Mouse (Mus musculus): ENCODE results near the gene Dlat. TPM values are rescaled to one million over a fixed set of nuclear protein-coding genes. Genes with fewer than 3 reads are reported as not detected.
"Not testable (repeated sequence)": the region's sequence is repeated elsewhere in the genome, so short reads cannot be mapped to it uniquely, and the experiment has no call there.

The Dlat gene
- polyA plus RNA-seq, 1 experiment from 2014 or later: 58.6 TPM

DNA sequence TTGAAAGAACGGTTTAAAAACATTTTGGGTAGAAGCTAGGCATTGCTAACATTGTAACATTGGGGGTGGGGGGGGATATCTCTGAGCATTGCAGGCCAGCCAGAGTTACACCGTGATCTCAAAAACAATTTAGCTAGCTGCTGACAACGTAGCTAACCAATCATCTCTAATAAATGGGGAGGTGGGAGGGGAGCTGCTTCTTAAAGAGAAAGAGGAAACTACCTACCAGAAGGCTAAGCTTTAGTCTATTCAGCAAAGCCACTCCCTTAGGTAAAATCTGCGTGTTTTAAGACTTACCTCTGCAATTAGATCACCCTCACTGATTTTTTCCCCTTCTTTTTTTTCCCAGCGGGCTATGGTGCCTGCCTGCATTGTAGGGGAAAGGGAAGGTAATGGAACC lies 1.2 kb downstream of the Dlat start:
- H3K36me3 ChIP-seq: peaks cover 34% of the 10 kb centered on the region
- 21% methylated on average over 5 of the region's 5 CpGs for whole genome bisulfite sequencing
- H3K4me1 ChIP-seq: peaks cover 25% of the 10 kb centered on the region
- peak overlapping the region; percentile 94 for H3K4me3 ChIP-seq (replicated peaks)
- peak overlapping the region; percentile 96 for H3K9ac ChIP-seq (replicated peaks)
- no peak for ATAC-seq (ENCODE audit: low FRiP score)
- peak overlapping the region; percentile 76 for H3K4me2 ChIP-seq
- H3K27ac ChIP-seq (replicated peaks): peak overlapping the region; percentile 89
- no peaks in the 10 kb centered on the region for H3K9me3 ChIP-seq (replicated peaks)
- no peaks in the 10 kb centered on the region for H3K27me3 ChIP-seq (replicated peaks)

GRCm38 (mm10) chr9:50650503-50650902 lies 9.1 kb downstream of the Dlat start:
- no peak overlapping the region for H3K27ac ChIP-seq (replicated peaks)
- H3K9me3 ChIP-seq (replicated peaks): no peaks in the 10 kb centered on the region
- 95% methylated on average over 10 of the region's 10 CpGs for WGBS
- H3K27me3 ChIP-seq (replicated peaks): no peaks in the 10 kb centered on the region
- no peak overlapping the region for H3K4me3 ChIP-seq (replicated peaks)
- no peak overlapping the region for H3K4me2 ChIP-seq
- no peaks in the 10 kb centered on the region for H3K4me1 ChIP-seq
- peaks cover 89% of the 10 kb centered on the region for H3K36me3 ChIP-seq
- H3K9ac ChIP-seq (replicated peaks): no peak overlapping the region
- no peak for ATAC-seq (ENCODE audit: low FRiP score)

GRCm38 (mm10) chr9:50646826-50647370 lies 12.7 kb downstream of the Dlat start:
- H3K36me3 ChIP-seq: peaks cover 89% of the 10 kb centered on the region
- H3K4me2 ChIP-seq: no peak overlapping the region
- no peak overlapping the region for H3K4me3 ChIP-seq (replicated peaks)
- no peak for ATAC-seq (ENCODE audit: low FRiP score)
- WGBS: 81% methylated on average over 10 of the region's 10 CpGs
- H3K4me1 ChIP-seq: no peaks in the 10 kb centered on the region
- H3K9ac ChIP-seq (replicated peaks): no peak overlapping the region
- H3K27ac ChIP-seq (replicated peaks): no peak overlapping the region
- H3K27me3 ChIP-seq (replicated peaks): no peaks in the 10 kb centered on the region
- H3K9me3 ChIP-seq (replicated peaks): no peaks in the 10 kb centered on the region

- 96% methylated on average over 11 of the region's 11 CpGs for WGBS
- ATAC-seq (ENCODE audit: low FRiP score): no peak
- Histone ChIP-seq H3K4me3 (replicated peaks) (no peak overlapping the region), H3K9me3 (replicated peaks) (no peaks in the 10 kb centered on the region), H3K4me2 (no peak overlapping the region), H3K9ac (replicated peaks) (no peak overlapping the region), H3K27me3 (replicated peaks) (no peaks in the 10 kb centered on the region), H3K36me3 (peaks cover 53% of the 10 kb centered on the region), H3K4me1 (no peaks in the 10 kb centered on the region), H3K27ac (replicated peaks) (no peak overlapping the region)
These were observed 25.3 kb downstream of the Dlat start for GRCm38 (mm10) chr9:50634270-50634669.

GRCm38 (mm10) chr9:50633059-50633458 lies 26.5 kb downstream of the Dlat start:
- no peak overlapping the region for H3K4me2 ChIP-seq
- 60% methylated on average over 2 of the region's 2 CpGs for WGBS
- no peaks in the 10 kb centered on the region for H3K27me3 ChIP-seq (replicated peaks)
- no peak overlapping the region for H3K27ac ChIP-seq (replicated peaks)
- no peaks in the 10 kb centered on the region for H3K4me1 ChIP-seq
- ATAC-seq (ENCODE audit: low FRiP score): no peak
- H3K9ac ChIP-seq (replicated peaks): no peak overlapping the region
- H3K36me3 ChIP-seq: peaks cover 43% of the 10 kb centered on the region
- H3K9me3 ChIP-seq (replicated peaks): no peaks in the 10 kb centered on the region
- H3K4me3 ChIP-seq (replicated peaks): no peak overlapping the region

GRCm38 (mm10) chr9:50632016-50632688 lies 27.4 kb downstream of the Dlat start:
- H3K4me2 ChIP-seq: no peak overlapping the region
- no peak for ATAC-seq (ENCODE audit: low FRiP score)
- WGBS: 87% methylated on average over 6 of the region's 6 CpGs

GRCm38 (mm10) chr9:50630903-50631302 lies 28.7 kb downstream of the Dlat start:
- H3K9ac ChIP-seq (replicated peaks); H3K27me3 ChIP-seq (replicated peaks); H3K4me2 ChIP-seq; H3K4me1 ChIP-seq; ATAC-seq (ENCODE audit: low FRiP score); H3K9me3 ChIP-seq (replicated peaks); H3K27ac ChIP-seq (replicated peaks); H3K4me3 ChIP-seq (replicated peaks): not testable (repeated sequence)
- H3K36me3 ChIP-seq: peaks cover 26% of the 10 kb centered on the region
- 90% methylated on average over 6 of the region's 8 CpGs for WGBS

More at GRCm38 (mm10) chr9:50632016-50632688, 27.4 kb downstream of the Dlat start:
- Histone ChIP-seq H3K27ac (replicated peaks) (no peak overlapping the region), H3K9ac (replicated peaks) (no peak overlapping the region), H3K27me3 (replicated peaks) (no peaks in the 10 kb centered on the region), H3K9me3 (replicated peaks) (no peaks in the 10 kb centered on the region), H3K4me1 (no peaks in the 10 kb centered on the region), H3K4me3 (replicated peaks) (no peak overlapping the region), H3K36me3 (peaks cover 35% of the 10 kb centered on the region)

- Histone ChIP-seq H3K9ac (replicated peaks) (no peak overlapping the region), H3K4me3 (replicated peaks) (peak overlapping the region; percentile 100), H3K4me2 (peak overlapping the region; percentile 84), H3K36me3 (peaks cover 25% of the 10 kb centered on the region), H3K27me3 (replicated peaks) (no peaks in the 10 kb centered on the region), H3K27ac (replicated peaks) (no peak overlapping the region), H3K9me3 (replicated peaks) (no peaks in the 10 kb centered on the region), H3K4me1 (peaks cover 27% of the 10 kb centered on the region)
- WGBS: 64% methylated on average over 9 of the region's 9 CpGs
- no peak for ATAC-seq (ENCODE audit: low FRiP score)
These were observed 41.7 kb downstream of the Dlat start for GRCm38 (mm10) chr9:50617794-50618330.

DNA sequence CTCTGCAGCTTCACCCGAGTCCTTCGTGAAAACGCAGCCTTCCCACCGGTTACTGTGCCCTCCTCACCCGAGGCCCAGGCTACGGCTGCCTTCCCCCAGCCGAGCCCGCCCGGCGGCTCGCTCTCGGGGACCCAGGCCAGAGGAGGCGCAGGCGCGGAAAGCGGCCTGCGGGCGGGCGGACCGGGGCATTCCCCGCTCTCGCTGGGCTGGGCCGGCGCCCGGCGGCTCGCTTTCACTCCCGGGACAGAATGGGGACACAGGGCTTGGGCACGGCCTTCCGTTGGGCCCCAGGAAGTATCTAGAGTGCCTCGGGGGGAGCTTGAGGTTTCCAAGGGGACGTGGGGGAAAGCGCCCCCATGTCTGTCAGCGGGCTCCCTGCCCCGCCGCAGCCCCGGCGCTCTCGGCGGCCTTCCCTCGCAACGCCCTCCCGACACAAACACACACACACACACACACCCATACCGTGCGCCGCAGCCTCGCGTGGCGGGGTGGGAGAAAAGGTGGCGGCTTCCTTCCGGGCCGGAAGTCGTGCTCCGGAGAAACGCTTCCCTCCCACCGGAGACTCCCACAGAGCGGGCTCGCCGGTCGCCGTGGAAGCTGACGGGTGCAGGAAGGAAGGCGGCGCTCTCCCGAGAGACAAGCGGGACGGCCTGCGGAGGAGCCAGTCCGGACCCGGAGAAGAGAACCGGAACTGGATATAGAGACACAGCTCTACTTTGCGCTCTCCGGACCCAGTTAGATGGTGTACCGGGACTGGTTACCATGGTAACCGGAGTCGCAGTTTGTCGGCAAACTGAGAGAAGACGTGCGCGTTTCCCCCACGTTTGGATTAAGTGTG lies 42.6 kb downstream of the Dlat start, which contains the start of the genes Pih1d2 and Nkapd1:
Pih1d2 (plus strand) TSS at position 556 of the 838 bp plus-strand sequence.
Nkapd1 (minus strand) TSS at position 699 of the 838 bp plus-strand sequence.
- H3K4me1 ChIP-seq: peaks cover 27% of the 10 kb centered on the region
- WGBS: under 1% methylated on average over 72 of the region's 81 CpGs
- H3K27ac ChIP-seq (replicated peaks): peak within 1 kb of the TSS; percentile 96
- ATAC-seq (ENCODE audit: low FRiP score): peak; percentile 94
- H3K4me2 ChIP-seq: peak within 1 kb of the TSS; percentile 84
- H3K36me3 ChIP-seq: peaks cover 31% of the 10 kb centered on the region
- peak within 1 kb of the TSS; percentile 97 for H3K9ac ChIP-seq (replicated peaks)
- no peaks in the 10 kb centered on the region for H3K9me3 ChIP-seq (replicated peaks)
- H3K4me3 ChIP-seq (replicated peaks): peak within 1 kb of the TSS; percentile 100
- H3K27me3 ChIP-seq (replicated peaks): no peaks in the 10 kb centered on the region

- H3K4me3 ChIP-seq (replicated peaks): peak overlapping the region; percentile 100
- peak overlapping the region; percentile 97 for H3K9ac ChIP-seq (replicated peaks)
- peaks cover 36% of the 10 kb centered on the region for H3K36me3 ChIP-seq
- ATAC-seq (ENCODE audit: low FRiP score): no peak
- peaks cover 27% of the 10 kb centered on the region for H3K4me1 ChIP-seq
- H3K4me2 ChIP-seq: peak overlapping the region; percentile 84
- H3K9me3 ChIP-seq (replicated peaks): no peaks in the 10 kb centered on the region
- no peaks in the 10 kb centered on the region for H3K27me3 ChIP-seq (replicated peaks)
- WGBS: 37% methylated on average over 11 of the region's 11 CpGs
- H3K27ac ChIP-seq (replicated peaks): no peak overlapping the region
These were observed 43.4 kb downstream of the Dlat start for GRCm38 (mm10) chr9:50616161-50616560.

DNA sequence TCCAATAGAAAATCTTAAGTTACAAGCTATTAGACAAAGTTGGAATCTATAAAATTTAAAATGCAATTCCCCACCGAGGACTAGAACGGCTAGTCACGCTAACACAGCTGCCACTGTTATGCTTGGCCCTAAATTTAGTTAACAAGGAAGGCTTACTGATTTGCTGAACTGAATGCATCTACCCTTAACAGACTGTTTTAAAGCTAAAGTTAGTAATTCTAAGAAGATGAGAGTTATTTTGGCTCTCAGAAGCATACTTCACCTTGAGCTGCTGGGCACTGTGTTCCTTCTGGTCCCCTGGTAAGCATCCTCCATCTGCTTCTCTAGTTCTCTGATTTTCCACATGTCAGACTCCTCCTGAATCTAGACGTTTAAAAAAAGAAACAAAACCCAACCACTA lies 47.5 kb downstream of the Dlat start:
- no peak for ATAC-seq (ENCODE audit: low FRiP score)
- Histone ChIP-seq H3K27me3 (replicated peaks) (no peaks in the 10 kb centered on the region), H3K9me3 (replicated peaks) (no peaks in the 10 kb centered on the region), H3K36me3 (peaks cover 68% of the 10 kb centered on the region), H3K4me3 (replicated peaks) (no peak overlapping the region), H3K9ac (replicated peaks) (no peak overlapping the region), H3K4me2 (no peak overlapping the region), H3K4me1 (peaks cover 23% of the 10 kb centered on the region), H3K27ac (replicated peaks) (no peak overlapping the region)
- WGBS: 92% methylated on average over 4 of the region's 4 CpGs

Measured in neural tube, embryonic 15.5 days (tissue).